7 mouse cellular contexts compared by ENCODE assay signal in genomic region chr11:102651381-102651780, GRCm38 (mm10). TPM values are rescaled to one million over a fixed set of nuclear protein-coding genes. Genes with fewer than 3 reads are reported as not detected.
DNase-seq lines count a peak whose midpoint lies in the region; ATAC-seq and TF ChIP-seq lines count a peak whose summit lies in the region.

No protein-coding gene starts in this region.

- DNase-seq in MN1 (ENCODE audit: low spot score) = peak; percentile 75
- peak; percentile 86 to 88 for DNase-seq in cerebellum, postnatal 14 days
- peak; percentile 24 for DNase-seq in gastrocnemius, postnatal 25 days
- DNase-seq in kidney, postnatal 36 days = peak; percentile 38 to 78
- peak; percentile 94 for DNase-seq in lung, embryonic 14.5 days
- DNase-seq in right cerebral cortex, postnatal 25 days = peak; percentile 38

- H3K27ac ChIP-seq in lung, embryonic 14.5 days (ENCODE audit: low read depth) = no peak overlapping the region

- H3ac ChIP-seq in C2C12 (ENCODE audit: control insufficient read depth, insufficient read length, low read depth) = no peak overlapping the region

- no peaks in the 10 kb centered on the region for H3K9me3 ChIP-seq in lung, embryonic 14.5 days (ENCODE audit: low read depth, low read length)

- no peaks in the 10 kb centered on the region for H3K79me3 ChIP-seq in C2C12 (ENCODE audit: low read depth)

- 4% methylated on average over 9 of the region's 9 CpGs for WGBS in lung, embryonic 14.5 days

- ATAC-seq in lung, embryonic 14.5 days (ENCODE audit: insufficient read depth) = no peak

- H3K4me3 ChIP-seq in C2C12 (ENCODE audit: insufficient read depth, poor library complexity, severe bottlenecking) = no peak overlapping the region
- H3K4me3 ChIP-seq in lung, embryonic 14.5 days (ENCODE audit: low read depth, low read length) = no peak overlapping the region

- H3K79me2 ChIP-seq in C2C12 (ENCODE audit: control insufficient read depth, insufficient read depth) = no peaks in the 10 kb centered on the region

- no peak overlapping the region for H3K9ac ChIP-seq in lung, embryonic 14.5 days

- no peaks in the 10 kb centered on the region for H3K4me1 ChIP-seq in lung, embryonic 14.5 days (ENCODE audit: insufficient read depth)

- peak; percentile 62 for TF ChIP-seq CTCF in C2C12 (IDR thresholded peaks at IDR 0.05; ENCODE audit: control insufficient read depth, insufficient read depth, insufficient read length)
- peak; percentile 98 for TF ChIP-seq CTCF in lung, embryonic 14.5 days (IDR thresholded peaks at IDR 0.05; ENCODE audit: low read depth)

- H3K4me2 ChIP-seq in lung, embryonic 14.5 days = no peak overlapping the region

- H3K36me3 ChIP-seq in C2C12 (ENCODE audit: control insufficient read depth, insufficient read depth) = no peaks in the 10 kb centered on the region
- H3K36me3 ChIP-seq in lung, embryonic 14.5 days (ENCODE audit: insufficient read depth) = no peaks in the 10 kb centered on the region

- H3K27me3 ChIP-seq in C2C12 (ENCODE audit: control insufficient read depth, insufficient read depth, insufficient read length) = no peaks in the 10 kb centered on the region
- H3K27me3 ChIP-seq in lung, embryonic 14.5 days (ENCODE audit: insufficient read depth, low read length) = no peaks in the 10 kb centered on the region

TF ChIP-seq in C2C12, 6 proteins besides CTCF, POLR2A, EP300 and RAD21:
- TF ChIP-seq MAX (IDR thresholded peaks at IDR 0.05) = no peak
- peak; percentile 48 for TF ChIP-seq USF1 (IDR thresholded peaks at IDR 0.05; ENCODE audit: low read depth)

RNA-seq across cellular contexts. Expression of gene Meioc, which starts 12.1 kb away (rescaled TPM):
- polyA plus RNA-seq in C2C12 (2012; fragmentation: generic; extraction: Trizol) = not detected
- total RNA-seq in gastrocnemius, postnatal 25 days (2021) = not detected
- 0.22 and 0.64 TPM in 2 replicates for polyA plus RNA-seq in lung, embryonic 14.5 days (2014; fragmentation: Nextera tagmentation; extraction: Ambion mirVana)

RNA-seq across cellular contexts. Expression of gene Ccdc43, which starts 46.2 kb away (rescaled TPM):
- polyA plus RNA-seq in C2C12 (2012; fragmentation: generic; extraction: Trizol) = 18.6 TPM
- 10 to 100 TPM; 60.3 to 73.0 TPM for total RNA-seq in gastrocnemius, postnatal 25 days (2021)
- polyA plus RNA-seq in lung, embryonic 14.5 days (2014; fragmentation: Nextera tagmentation; extraction: Ambion mirVana) = 44.5 and 46.4 TPM in 2 replicates

RNA-seq across cellular contexts. Expression of gene Fzd2, which starts 47.2 kb away (rescaled TPM):
- 42.1 TPM for polyA plus RNA-seq in C2C12 (2012; fragmentation: generic; extraction: Trizol)
- total RNA-seq in gastrocnemius, postnatal 25 days (2021) = 1 to 10 TPM; 2.5 to 2.7 TPM
- polyA plus RNA-seq in lung, embryonic 14.5 days (2014; fragmentation: Nextera tagmentation; extraction: Ambion mirVana) = 40.0 and 42.9 TPM in 2 replicates

Comparison
In these comparisons a context has a peak if more than half of its experiments do, and no peak if none do; other contexts are left out.
1. DNase-seq: peak in every context shown above with its lines; median percentile 94 in lung, embryonic 14.5 days; 87 in cerebellum, postnatal 14 days; 75 in MN1; 58 in kidney, postnatal 36 days; 38 in right cerebral cortex, postnatal 25 days; 24 in gastrocnemius, postnatal 25 days.